Mouse (Mus musculus): ENCODE results near the gene Pim2.

DNA sequence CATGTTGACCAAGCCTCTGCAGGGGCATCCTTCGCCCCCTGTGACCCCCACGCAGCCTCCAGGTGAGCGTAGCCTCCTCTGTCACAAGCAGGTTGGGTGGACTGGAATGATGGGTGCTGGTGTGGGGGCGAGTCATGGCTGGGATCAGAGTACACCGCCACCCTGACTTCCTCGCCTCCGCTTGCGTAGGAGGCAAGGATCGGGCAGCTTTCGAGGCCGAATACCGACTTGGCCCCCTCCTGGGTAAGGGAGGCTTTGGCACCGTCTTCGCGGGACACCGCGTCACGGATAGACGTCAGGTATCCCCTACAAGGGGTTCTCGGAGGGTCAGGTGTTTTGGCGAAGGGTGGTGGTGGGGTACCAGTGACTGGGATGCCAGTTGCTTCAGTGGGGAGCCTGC lies 433 bp downstream of the Pim2 start:
- TF ChIP-seq CTCF (IDR thresholded peaks at IDR 0.05; ENCODE audit: borderline replicate concordance, insufficient read depth, low read length) (no peak), POLR2A (IDR thresholded peaks at IDR 0.05; ENCODE audit: low read depth, low read length) (no peak)

Data from embryonic fibroblast, embryonic 13.5 days (primary cell).